In genomic region chr7:143565648-143566039, GRCm38 (mm10) we compare ENCODE assay signal across 17 mouse cellular contexts. TPM values are rescaled to one million over a fixed set of nuclear protein-coding genes. Genes with fewer than 3 reads are reported as not detected.
DNase-seq lines count a peak whose midpoint lies in the region; ATAC-seq and TF ChIP-seq lines count a peak whose summit lies in the region.
"Had no signal": no experiment of that assay in that cellular context is flagged by ENCODE, and none has a peak within 500 bp of the region (broad histone marks: within the 10 kb centered on the region; RNA-seq: fewer than 3 reads in every experiment).

No protein-coding gene starts in this region.

- TF ChIP-seq CTCF in liver, embryonic 14.5 days (IDR thresholded peaks at IDR 0.05; ENCODE audit: low read depth) = no peak
- no peak for TF ChIP-seq CTCF in thymus, adult 2 months (IDR thresholded peaks at IDR 0.05; ENCODE audit: borderline replicate concordance, control insufficient read depth, extremely low read depth, insufficient read depth, low read length, poor library complexity)

- peak overlapping the region; percentile 59 for H3K27ac ChIP-seq in liver, embryonic 14.5 days
- H3K27ac ChIP-seq in hindbrain, embryonic 12.5 days = no peak overlapping the region
- H3K27ac ChIP-seq in thymus, adult 2 months (ENCODE audit: control insufficient read depth, insufficient read depth, low read length) = no peak overlapping the region
- H3K27ac ChIP-seq: embryonic facial prominence, embryonic 12.5 days; forebrain, embryonic 13.5 days; limb, embryonic 13.5 days; midbrain, embryonic 12.5 days had no signal

- TF ChIP-seq EP300 in liver, embryonic 14.5 days (IDR thresholded peaks at IDR 0.05; ENCODE audit: low read depth) = peak; percentile 93

- H3K27me3 ChIP-seq in liver, embryonic 14.5 days (ENCODE audit: control insufficient read depth, insufficient read depth, low read length) = no peaks in the 10 kb centered on the region
- no peaks in the 10 kb centered on the region for H3K27me3 ChIP-seq in hindbrain, embryonic 12.5 days
- H3K27me3 ChIP-seq in thymus, adult 2 months (ENCODE audit: control insufficient read depth, insufficient read depth, low read length) = no peaks in the 10 kb centered on the region
- H3K27me3 ChIP-seq: embryonic facial prominence, embryonic 12.5 days; forebrain, embryonic 13.5 days; limb, embryonic 13.5 days; midbrain, embryonic 12.5 days had no signal

- ATAC-seq in erythroblast, adult 5-6 weeks (replicated peaks; ENCODE audit: low FRiP score, poor library complexity, severe bottlenecking) = peak; percentile 83
- peak; percentile 97 for ATAC-seq in liver, embryonic 14.5 days (ENCODE audit: insufficient read depth)
- ATAC-seq in hindbrain, embryonic 12.5 days (ENCODE audit: low FRiP score) = no peak
- ATAC-seq: activated CD4-positive, CD25-positive, alpha-beta regulatory T cell, adult 4 months; forebrain, embryonic 13.5 days had no signal

- peak; percentile 35 to 39 for DNase-seq in spleen, postnatal 10 days (ENCODE audit: low spot score in 2 of 2)
- no peak for DNase-seq in spleen, adult 18-20 months
- DNase-seq in liver, embryonic 14.5 days (ENCODE audit: low read depth in 3 of 3, low spot score in 3 of 3) = peak; percentile 72 to 80 (median 74)
- DNase-seq in thymus, adult 2 months = no peak
- DNase-seq in cerebellum, postnatal 14 days = no peak
- DNase-seq: cerebellum, adult 9-10 months; heart, postnatal 4 days; kidney, adult 2 months; lung, postnatal 10 days; right cerebral cortex, postnatal 14 days had no signal

- no peaks in the 10 kb centered on the region for H3K9me3 ChIP-seq in liver, embryonic 14.5 days (ENCODE audit: control insufficient read depth, low read length)
- no peaks in the 10 kb centered on the region for H3K9me3 ChIP-seq in hindbrain, embryonic 12.5 days (replicated peaks)
- H3K9me3 ChIP-seq: embryonic facial prominence, embryonic 12.5 days; forebrain, embryonic 13.5 days; limb, embryonic 13.5 days; midbrain, embryonic 12.5 days had no signal

- peak overlapping the region; percentile 32 for H3K4me2 ChIP-seq in liver, embryonic 14.5 days (ENCODE audit: low read depth)
- H3K4me2 ChIP-seq in hindbrain, embryonic 12.5 days (replicated peaks) = no peak overlapping the region
- H3K4me2 ChIP-seq: embryonic facial prominence, embryonic 12.5 days; forebrain, embryonic 13.5 days; limb, embryonic 13.5 days; midbrain, embryonic 12.5 days had no signal

- H3K4me1 ChIP-seq in liver, embryonic 14.5 days (replicated peaks; ENCODE audit: control insufficient read depth in 2 of 2, insufficient read depth in 2 of 2, low read length in 1 of 2) = peaks cover 19 to 28% of the 10 kb centered on the region in 2 experiments
- H3K4me1 ChIP-seq in hindbrain, embryonic 12.5 days = no peaks in the 10 kb centered on the region
- H3K4me1 ChIP-seq in thymus, adult 2 months (replicated peaks; ENCODE audit: control insufficient read depth, insufficient read depth, low read length) = no peaks in the 10 kb centered on the region
- H3K4me1 ChIP-seq: embryonic facial prominence, embryonic 12.5 days; forebrain, embryonic 13.5 days; limb, embryonic 13.5 days; midbrain, embryonic 12.5 days had no signal

- WGBS in liver, embryonic 14.5 days (ENCODE audit: insufficient replicate concordance) = 11% methylated on average over 3 of the region's 3 CpGs
- 89% methylated on average over 3 of the region's 3 CpGs for WGBS in hindbrain, embryonic 12.5 days
- 71% methylated on average over 3 of the region's 3 CpGs for WGBS in thymus, adult 2 months

- TF ChIP-seq POLR2A in thymus, adult 2 months (IDR thresholded peaks at IDR 0.05; ENCODE audit: control insufficient read depth, extremely low read depth, insufficient read depth, low read length, poor library complexity) = no peak

- no peak overlapping the region for H3K4me3 ChIP-seq in liver, embryonic 14.5 days (ENCODE audit: insufficient read depth in 1 of 2, low read depth in 2 of 2, low read length in 2 of 2)
- H3K4me3 ChIP-seq in hindbrain, embryonic 12.5 days = no peak overlapping the region
- no peak overlapping the region for H3K4me3 ChIP-seq in thymus, adult 2 months (ENCODE audit: control insufficient read depth, insufficient read depth, low read length)
- H3K4me3 ChIP-seq: embryonic facial prominence, embryonic 12.5 days; forebrain, embryonic 13.5 days; limb, embryonic 13.5 days; midbrain, embryonic 12.5 days had no signal

- peak overlapping the region; percentile 25; the same call in 1 of the 2 replicates for H3K9ac ChIP-seq in liver, embryonic 14.5 days (replicated peaks)
- no peak overlapping the region for H3K9ac ChIP-seq in hindbrain, embryonic 12.5 days
- H3K9ac ChIP-seq: embryonic facial prominence, embryonic 12.5 days; forebrain, embryonic 13.5 days; limb, embryonic 13.5 days; midbrain, embryonic 12.5 days had no signal

- H3K36me3 ChIP-seq in liver, embryonic 14.5 days (replicated peaks; ENCODE audit: control insufficient read depth, insufficient read depth, low read depth) = peaks cover 87% of the 10 kb centered on the region
- H3K36me3 ChIP-seq in hindbrain, embryonic 12.5 days = peaks cover 98% of the 10 kb centered on the region
- H3K36me3 ChIP-seq in thymus, adult 2 months (ENCODE audit: control insufficient read depth, insufficient read depth, low read length) = peaks cover 44% of the 10 kb centered on the region

RNA-seq across cellular contexts. Expression of gene Nap1l4, which starts 16.7 kb away (rescaled TPM):
- 40.7 and 45.1 TPM in 2 replicates for total RNA-seq in erythroblast, adult 5-6 weeks (2015; ENCODE audit: low replicate concordance)
- total RNA-seq in erythroblast, adult 5-6 weeks (2017; ENCODE audit: low replicate concordance) = 89.7 and 118 TPM in 2 replicates
- 41.3 and 54.3 TPM in 2 replicates for polyA plus RNA-seq in liver, embryonic 14.5 days (2012; rRNA removed)
- polyA plus RNA-seq in liver, embryonic 14.5 days (2014; fragmentation: Nextera tagmentation; extraction: Ambion mirVana) = 33.7 and 39.4 TPM in 2 replicates
- 321 and 332 TPM in 2 replicates for polyA plus RNA-seq in hindbrain, embryonic 12.5 days (2016; fragmentation: Nextera tagmentation; extraction: Ambion mirVana)
- polyA plus RNA-seq in thymus, adult 2 months (2012; rRNA removed) = 107 and 120 TPM in 2 replicates

RNA-seq across cellular contexts. Expression of gene Cars, which starts 34.2 kb away (rescaled TPM):
- 60.9 and 87.4 TPM in 2 replicates for total RNA-seq in erythroblast, adult 5-6 weeks (2015; ENCODE audit: low replicate concordance)
- total RNA-seq in erythroblast, adult 5-6 weeks (2017; ENCODE audit: low replicate concordance) = 120 and 157 TPM in 2 replicates
- 18.1 and 35.7 TPM in 2 replicates for polyA plus RNA-seq in liver, embryonic 14.5 days (2012; rRNA removed)
- 41.4 and 42.7 TPM in 2 replicates for polyA plus RNA-seq in liver, embryonic 14.5 days (2014; fragmentation: Nextera tagmentation; extraction: Ambion mirVana)
- 57.1 and 61.6 TPM in 2 replicates for polyA plus RNA-seq in hindbrain, embryonic 12.5 days (2016; fragmentation: Nextera tagmentation; extraction: Ambion mirVana)
- polyA plus RNA-seq in thymus, adult 2 months (2012; rRNA removed) = 22.7 and 24.5 TPM in 2 replicates

Comparison
In these comparisons a context has a peak if more than half of its experiments do, and no peak if none do; other contexts are left out.
1. DNase-seq: peak in spleen, postnatal 10 days (2 of 2) and liver, embryonic 14.5 days (3 of 3); none in spleen, adult 18-20 months (0 of 2), thymus, adult 2 months (single experiment) and cerebellum, postnatal 14 days (0 of 2).